Mouse (Mus musculus) hindbrain, embryonic 14.5 days (tissue): ENCODE data around the gene Cyb561d2. TPM values are rescaled to one million over a fixed set of nuclear protein-coding genes. Genes with fewer than 3 reads are reported as not detected.
"Not testable (repeated sequence)": the region's sequence is repeated elsewhere in the genome, so short reads cannot be mapped to it uniquely, and the experiment has no call there.

Source experiments
- ATAC-seq: fragments of 200-750 bp; cut with Nextera tagmentation; 2 replicates; pipeline ENCODE4 v1.8.0; 2017; ENCODE audit warnings: moderate number of reproducible peaks, mild to moderate bottlenecking, moderate TSS enrichment, moderate library complexity; ENCODE audit not compliant: low FRiP score
- DNase-seq: peaks from one replicate; pipeline ENCODE4 v3.0.0-alpha.2; 2015; ENCODE audit warnings: low spot score
- H3K27ac ChIP-seq: fragments of 300-500 bp; sonication (generic); 2 replicates; pipeline ENCODE4 v1.5.1; 2014; ENCODE audit warnings: mild to moderate bottlenecking, moderate library complexity
- H3K27me3 ChIP-seq: fragments of 300-500 bp; sonication (generic); 2 replicates; pipeline ENCODE4 v1.6.1; 2014; ENCODE audit warnings: mild to moderate bottlenecking, low read length, mixed read lengths; ENCODE audit not compliant: control insufficient read depth, insufficient read depth
- H3K36me3 ChIP-seq: fragments of 300-500 bp; sonication (generic); replicated peaks from 2 replicates; pipeline ENCODE4 v1.6.1; 2014; ENCODE audit not compliant: control insufficient read depth, insufficient read depth
- H3K4me1 ChIP-seq: fragments of 300-500 bp; sonication (generic); replicated peaks from 2 replicates; pipeline ENCODE4 v1.6.1; 2014; ENCODE audit warnings: antibody characterized with exemption, low read length, mixed read lengths; ENCODE audit not compliant: control insufficient read depth, insufficient read depth
- H3K4me2 ChIP-seq: fragments of 300-500 bp; sonication (generic); replicated peaks from 2 replicates; pipeline ENCODE4 v1.6.1; 2014; ENCODE audit warnings: mild to moderate bottlenecking, moderate library complexity
- H3K4me3 ChIP-seq: fragments of 300-500 bp; sonication (generic); replicated peaks from 2 replicates; pipeline ENCODE4 v1.5.1; 2014; ENCODE audit warnings: mild to moderate bottlenecking, low read length
- H3K9ac ChIP-seq: fragments of 300-500 bp; sonication (generic); 2 replicates; pipeline ENCODE4 v1.6.1; 2014
- H3K9me3 ChIP-seq: fragments of 300-500 bp; sonication (generic); 2 replicates; pipeline ENCODE4 v1.6.1; 2016; ENCODE audit warnings: low read length; ENCODE audit not compliant: control insufficient read depth
- WGBS: fragments of 180-500 bp; shearing (Covaris S2); extraction: QIAGEN DNeasy Blood & Tissue Kit; methylation state at CpG from one replicate; pipeline ENCODE4 v1.1.7; 2014; 5-methylcytosine and 5-hydroxymethylcytosine counted together
- polyA plus RNA-seq: library from polyadenylated mRNA; unstranded; fragments of >200 nt; fragmentation: Nextera tagmentation; extraction: Ambion mirVana; gene quantifications from 2 replicates; pipeline ENCODE4 v1.2.1, GENCODE M21; 2014

Gene Cyb561d2
- polyA plus RNA-seq, 1 experiment from 2014 or later: 44.9 TPM

DNA sequence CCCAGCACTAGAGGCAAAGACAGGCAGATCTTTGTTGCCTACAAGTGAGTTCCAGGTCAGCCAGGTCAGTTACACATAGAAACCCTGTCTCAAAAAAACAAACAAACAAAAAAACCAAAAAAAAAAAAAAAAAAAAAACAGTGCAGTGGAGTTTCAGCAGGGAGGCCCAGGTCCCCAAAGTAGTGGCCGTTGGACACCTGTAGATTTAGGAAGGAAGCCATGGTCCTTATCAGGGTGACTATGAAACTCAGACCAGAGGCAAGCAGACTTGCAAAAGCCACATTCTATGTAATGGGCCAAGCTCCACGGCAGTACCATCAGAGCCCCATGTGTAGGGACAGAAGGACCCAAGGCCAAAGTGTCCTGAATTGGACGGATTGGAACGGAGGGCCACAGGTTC lies 39.6 kb upstream of the Cyb561d2 start:
- Histone ChIP-seq H3K4me3 (peak overlapping the region; percentile 55), H3K4me2 (peak overlapping the region; percentile 72), H3K27me3 (no peaks in the 10 kb centered on the region), H3K4me1 (peaks cover 17% of the 10 kb centered on the region), H3K9me3 (no peaks in the 10 kb centered on the region), H3K36me3 (no peaks in the 10 kb centered on the region), H3K27ac (no peak overlapping the region), H3K9ac (peak overlapping the region; percentile 75)
- DNase-seq (no peak), ATAC-seq (no peak)
- 80% methylated on average over 4 of the region's 4 CpGs for WGBS

DNA sequence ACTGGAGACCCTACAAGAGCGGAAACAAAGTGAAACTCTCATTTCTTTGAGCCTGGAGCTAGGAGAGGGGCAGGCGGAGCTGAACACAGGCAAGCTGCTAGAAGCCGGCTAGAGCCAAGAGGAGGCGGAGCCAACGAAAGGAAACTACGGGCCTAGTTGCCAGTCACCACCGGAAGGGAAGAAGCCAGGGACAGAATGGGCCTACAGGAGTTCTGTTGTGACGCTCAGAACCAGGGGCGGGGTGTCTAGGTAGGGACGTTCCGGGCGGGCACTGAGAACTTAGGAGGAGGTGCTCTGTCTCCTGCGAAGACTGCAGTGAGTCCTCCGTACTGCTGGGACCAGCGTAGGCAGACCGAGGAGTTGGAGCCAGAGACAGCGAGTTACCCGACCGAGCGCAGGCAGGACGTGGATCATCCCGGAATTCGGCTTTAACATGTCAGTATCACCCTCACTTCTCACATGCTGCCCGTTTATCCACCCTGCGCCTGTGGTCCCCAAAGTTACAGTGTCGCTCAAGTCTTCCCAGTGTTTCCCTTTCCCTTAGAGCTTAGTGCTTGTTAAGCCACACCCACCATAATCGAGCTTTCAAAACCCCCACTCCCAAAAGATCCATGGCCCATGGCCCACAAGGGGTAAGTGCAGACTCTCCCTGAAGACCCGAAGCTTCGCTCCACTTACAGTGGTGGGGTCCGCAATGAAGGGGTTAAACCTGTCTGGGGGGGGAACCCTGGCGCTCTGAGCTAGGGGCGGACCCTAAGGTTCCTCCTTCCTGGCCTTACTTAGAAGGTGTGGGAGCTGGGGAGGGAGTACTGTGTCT lies 38.7 kb upstream of the Cyb561d2 start, which contains the start of gene Hyal3:
Hyal3 (plus strand) TSS at position 318 of the 817 bp plus-strand sequence.
- DNase-seq (peak; percentile 83), ATAC-seq (peak; percentile 73)
- Histone ChIP-seq H3K9ac (peak within 1 kb of the TSS; percentile 75), H3K27ac (peak within 1 kb of the TSS; percentile 83), H3K9me3 (no peaks in the 10 kb centered on the region), H3K4me1 (peaks cover 17% of the 10 kb centered on the region), H3K4me2 (peak within 1 kb of the TSS; percentile 72), H3K4me3 (peak within 1 kb of the TSS; percentile 55), H3K27me3 (no peaks in the 10 kb centered on the region), H3K36me3 (no peaks in the 10 kb centered on the region)
- WGBS: under 1% methylated on average over 32 of the region's 32 CpGs

DNA sequence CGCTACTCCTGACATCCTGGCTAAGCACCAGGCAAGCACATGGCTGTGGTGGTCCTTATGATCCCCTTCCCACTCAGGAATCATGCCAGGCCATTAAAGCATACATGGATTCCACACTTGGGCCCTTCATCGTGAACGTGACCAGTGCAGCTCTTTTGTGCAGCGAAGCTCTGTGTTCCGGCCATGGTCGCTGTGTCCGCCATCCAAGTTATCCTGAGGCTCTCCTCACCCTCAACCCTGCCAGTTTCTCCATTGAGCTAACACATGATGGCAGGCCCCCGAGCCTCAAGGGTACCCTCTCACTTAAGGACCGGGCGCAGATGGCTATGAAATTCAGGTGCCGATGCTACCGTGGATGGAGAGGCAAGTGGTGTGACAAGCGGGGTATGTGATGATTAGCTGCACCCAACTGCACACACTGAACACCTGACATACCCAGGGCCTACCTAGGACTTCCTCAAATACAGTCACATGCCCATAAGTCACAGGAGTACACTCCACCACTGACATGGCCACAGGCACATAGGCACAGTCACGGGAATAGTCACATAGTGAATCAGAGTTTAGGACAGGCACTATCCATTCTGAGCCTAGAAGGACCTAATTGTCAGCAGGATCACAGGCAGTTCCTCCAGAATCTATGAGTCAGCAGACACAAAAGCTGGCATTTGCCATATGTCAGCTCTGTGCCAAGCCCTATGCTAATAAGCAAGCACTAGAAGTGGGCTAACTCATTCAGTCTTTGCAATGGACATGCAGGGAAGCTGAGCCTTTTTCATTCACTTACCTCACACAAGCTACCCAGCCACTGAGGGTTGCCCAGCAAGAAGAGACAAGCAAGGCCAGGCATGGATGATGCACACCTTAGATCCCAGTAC lies 37.3 kb upstream of the Cyb561d2 start:
- DNase-seq (no peak), ATAC-seq (no peak)
- Histone ChIP-seq H3K27ac (no peak overlapping the region), H3K27me3 (no peaks in the 10 kb centered on the region), H3K36me3 (0 out of 2 replicates have a peak, but pooled peaks cover 7% of the 10 kb centered on the region), H3K4me3 (no peak overlapping the region), H3K4me1 (peaks cover 17% of the 10 kb centered on the region), H3K9ac (peak overlapping the region; percentile 75; the same call in 1 of the 2 replicates), H3K9me3 (no peaks in the 10 kb centered on the region), H3K4me2 (peak overlapping the region; percentile 72)
- 92% methylated on average over 14 of the region's 14 CpGs for WGBS

DNA sequence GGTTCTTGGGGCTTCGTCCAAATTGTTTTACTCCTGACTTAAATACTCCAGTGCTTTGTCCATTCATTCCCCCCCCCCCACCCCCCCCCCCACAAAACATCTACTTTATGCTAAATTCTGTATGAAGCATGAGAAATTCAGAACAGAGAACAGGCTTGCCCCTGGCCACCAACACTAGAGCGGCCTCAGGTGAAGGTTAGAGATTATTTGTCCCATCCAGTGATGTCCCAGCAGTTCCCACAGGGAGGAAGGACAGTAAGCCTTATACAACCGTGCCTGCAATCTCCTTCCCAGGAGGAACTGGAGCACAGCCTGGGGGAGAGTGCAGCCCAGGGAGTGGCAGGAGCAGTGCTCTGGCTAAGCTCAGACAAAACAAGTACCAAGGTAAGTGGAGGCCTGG lies 36.6 kb upstream of the Cyb561d2 start, which contains the start of gene Naa80:
Naa80 (plus strand) TSS at position 301 of the 400 bp plus-strand sequence.
- 83% methylated on average over 3 of the region's 3 CpGs for WGBS
- no peak for DNase-seq
- H3K4me1 ChIP-seq: peaks cover 17% of the 10 kb centered on the region
- ATAC-seq: no peak
- H3K9me3 ChIP-seq: no peaks in the 10 kb centered on the region
- peak within 1 kb of the TSS; percentile 75; the same call in 1 of the 2 replicates for H3K9ac ChIP-seq
- no peak within 1 kb of the TSS for H3K4me3 ChIP-seq
- H3K36me3 ChIP-seq: peaks cover 11% of the 10 kb centered on the region
- H3K27me3 ChIP-seq: no peaks in the 10 kb centered on the region
- H3K4me2 ChIP-seq: peak within 1 kb of the TSS; percentile 72
- H3K27ac ChIP-seq: no peak within 1 kb of the TSS

DNA sequence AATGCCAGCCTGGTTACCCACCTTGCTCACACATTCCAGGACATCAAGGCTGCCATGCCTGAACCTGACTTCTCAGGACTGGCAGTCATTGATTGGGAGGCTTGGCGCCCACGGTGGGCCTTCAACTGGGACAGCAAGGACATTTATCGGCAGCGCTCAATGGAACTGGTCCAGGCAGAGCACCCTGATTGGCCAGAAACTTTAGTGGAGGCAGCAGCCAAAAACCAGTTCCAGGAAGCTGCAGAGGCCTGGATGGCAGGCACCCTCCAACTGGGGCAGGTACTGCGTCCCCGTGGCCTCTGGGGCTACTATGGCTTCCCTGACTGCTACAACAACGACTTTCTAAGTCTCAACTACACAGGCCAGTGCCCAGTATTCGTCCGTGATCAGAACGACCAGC lies 35.9 kb upstream of the Cyb561d2 start:
- no peak for ATAC-seq
- H3K9ac ChIP-seq: no peak overlapping the region
- 90% methylated on average over 10 of the region's 10 CpGs for WGBS

DNA sequence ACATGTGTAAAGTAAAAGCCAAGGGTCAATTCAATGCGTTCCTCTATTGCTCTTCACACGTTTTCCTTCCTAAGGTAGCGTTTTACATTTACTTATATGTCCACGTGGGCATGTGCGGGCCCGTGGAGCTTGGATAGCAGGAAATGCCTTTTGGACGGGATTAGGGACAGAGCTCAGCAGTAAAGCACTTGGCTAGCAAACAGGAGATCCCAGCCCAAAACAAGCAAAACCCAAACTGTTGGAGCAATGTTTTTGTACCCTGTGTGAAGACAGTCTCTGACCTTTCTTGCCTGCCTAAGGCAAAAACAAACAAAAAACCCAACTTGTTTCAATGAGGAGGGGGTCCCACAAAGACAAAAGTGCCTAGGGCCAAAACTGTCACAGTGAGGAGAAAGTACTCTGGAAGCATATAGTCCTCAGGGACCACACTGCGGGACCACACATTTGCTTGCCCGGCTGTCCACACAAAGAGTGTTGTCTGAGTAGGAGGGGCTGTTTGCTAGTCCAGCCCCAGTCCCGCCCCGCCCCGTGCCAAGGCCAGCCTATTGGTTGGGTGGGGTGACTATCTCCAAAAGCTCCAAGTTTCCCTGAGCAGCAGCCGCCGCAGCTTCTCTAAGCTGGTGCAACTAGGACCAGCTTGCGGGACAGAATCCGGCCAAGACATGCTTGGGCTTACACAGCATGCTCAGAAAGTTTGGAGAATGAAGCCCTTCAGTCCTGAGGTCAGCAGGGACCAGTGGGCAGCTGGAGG lies 34.5 kb upstream of the Cyb561d2 start, which contains the start of gene Hyal1:
Hyal1 (plus strand) TSS at position 571 of the 751 bp plus-strand sequence.
- Histone ChIP-seq H3K4me1 (peaks cover 17% of the 10 kb centered on the region), H3K27ac (peak within 1 kb of the TSS; percentile 55; the same call in 1 of the 2 replicates), H3K36me3 (peaks cover 31% of the 10 kb centered on the region), H3K9ac (peak within 1 kb of the TSS; percentile 25; the same call in 1 of the 2 replicates), H3K4me3 (peak within 1 kb of the TSS; percentile 25), H3K27me3 (no peaks in the 10 kb centered on the region), H3K9me3 (no peaks in the 10 kb centered on the region), H3K4me2 (peak within 1 kb of the TSS; percentile 43)
- ATAC-seq: peak; percentile 58
- 27% methylated on average over 16 of the region's 16 CpGs for WGBS
- peak; percentile 53 for DNase-seq

More for the DNA sequence above, 35.9 kb upstream of the Cyb561d2 start:
- Histone ChIP-seq H3K4me2 (no peak overlapping the region; the same call in 1 of the 2 replicates), H3K27me3 (no peaks in the 10 kb centered on the region), H3K4me3 (no peak overlapping the region), H3K9me3 (no peaks in the 10 kb centered on the region), H3K36me3 (peaks cover 18% of the 10 kb centered on the region), H3K4me1 (peaks cover 17% of the 10 kb centered on the region), H3K27ac (no peak overlapping the region)
- no peak for DNase-seq

DNA sequence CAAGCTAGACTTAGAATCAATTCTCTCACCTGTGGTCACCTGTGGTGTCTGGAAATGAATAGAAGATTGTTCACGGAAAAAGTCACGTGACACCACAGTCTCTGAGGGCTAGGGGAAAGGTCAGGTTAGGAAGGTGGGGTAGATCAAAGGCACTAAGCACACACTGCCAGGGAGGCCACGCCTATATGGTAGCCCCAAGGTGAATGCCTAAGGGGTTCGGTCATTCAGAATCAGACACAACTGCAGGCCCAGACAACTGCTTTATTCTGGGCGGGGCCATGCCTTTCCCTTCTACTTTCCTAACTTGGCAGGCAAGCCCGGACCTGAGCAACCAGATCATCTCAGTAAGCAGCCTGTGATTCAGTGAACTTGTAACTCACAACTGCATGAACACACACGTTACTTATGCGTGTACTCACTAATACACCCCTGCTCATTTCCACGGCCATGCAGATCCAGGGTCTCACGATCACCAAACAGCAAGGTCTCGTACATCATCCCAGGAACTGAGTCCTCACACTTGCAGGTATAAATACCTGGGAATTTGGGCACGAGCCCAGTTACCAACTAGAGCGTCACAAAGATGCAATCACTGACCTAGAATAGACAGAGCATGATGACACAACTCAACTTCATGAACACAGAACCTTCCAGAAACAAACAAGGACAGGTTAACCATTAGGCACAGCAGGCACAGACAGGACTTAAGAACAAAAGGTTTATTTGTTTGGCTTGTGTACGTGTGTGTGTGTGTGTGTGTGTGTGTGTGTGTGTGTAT lies 33.8 kb upstream of the Cyb561d2 start:
- peaks cover 19% of the 10 kb centered on the region for H3K4me1 ChIP-seq
- no peak for ATAC-seq
- H3K27me3 ChIP-seq: no peaks in the 10 kb centered on the region
- H3K9ac ChIP-seq: no peak overlapping the region
- no peak overlapping the region for H3K27ac ChIP-seq
- 89% methylated on average over 14 of the region's 14 CpGs for WGBS
- H3K4me3 ChIP-seq: no peak overlapping the region
- no peak overlapping the region for H3K4me2 ChIP-seq
- H3K9me3 ChIP-seq: no peaks in the 10 kb centered on the region
- peaks cover 39% of the 10 kb centered on the region for H3K36me3 ChIP-seq
- DNase-seq: no peak

DNA sequence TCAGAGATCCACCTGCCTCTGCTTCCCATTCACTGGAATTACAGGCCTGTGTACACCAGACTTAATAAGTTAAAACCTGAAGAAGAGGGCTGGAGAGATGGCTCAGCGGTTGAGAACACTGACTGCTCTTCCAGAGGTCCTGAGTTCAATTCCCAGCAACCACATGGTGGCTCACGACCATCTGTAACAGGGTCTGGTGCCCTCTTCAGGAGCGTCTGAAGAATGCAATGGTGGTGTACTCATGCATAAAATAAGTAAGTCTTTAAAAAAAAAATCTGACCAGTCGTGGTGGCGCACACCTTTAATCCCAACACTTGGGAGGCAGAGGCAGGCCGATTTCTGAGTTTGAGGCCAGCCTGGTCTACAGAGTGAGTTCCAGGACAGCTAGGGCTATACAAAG lies 31.8 kb upstream of the Cyb561d2 start:
- not testable (repeated sequence) for H3K4me3 ChIP-seq
- WGBS: 79% methylated on average over 6 of the region's 6 CpGs

More for the DNA sequence above, 31.8 kb upstream of the Cyb561d2 start:
- ATAC-seq, H3K27me3 ChIP-seq, H3K9me3 ChIP-seq, H3K9ac ChIP-seq, H3K4me2 ChIP-seq, H3K27ac ChIP-seq, DNase-seq: not testable (repeated sequence)
- H3K36me3 ChIP-seq: peaks cover 44% of the 10 kb centered on the region
- H3K4me1 ChIP-seq: peaks cover 22% of the 10 kb centered on the region
